Mouse (Mus musculus): ENCODE data around the gene Klhl26. TPM values are rescaled to one million over a fixed set of nuclear protein-coding genes. Genes with fewer than 3 reads are reported as not detected.

Klhl26 gene
- polyA plus RNA-seq, 1 experiment, result 46.7 TPM

- DNase-seq (ENCODE audit: low read depth), result no peak
- no peak for TF ChIP-seq POLR2A (IDR thresholded peaks at IDR 0.05; ENCODE audit: borderline replicate concordance, extremely low read depth, insufficient read depth, insufficient read length, poor library complexity, severe bottlenecking)
- TF ChIP-seq CTCF (IDR thresholded peaks at IDR 0.05; ENCODE audit: borderline replicate concordance, extremely low read depth, insufficient read depth, insufficient read length), result no peak
Measured at GRCm38 (mm10) chr8:70467229-70467725, 9.5 kb downstream of the Klhl26 start.

DNA sequence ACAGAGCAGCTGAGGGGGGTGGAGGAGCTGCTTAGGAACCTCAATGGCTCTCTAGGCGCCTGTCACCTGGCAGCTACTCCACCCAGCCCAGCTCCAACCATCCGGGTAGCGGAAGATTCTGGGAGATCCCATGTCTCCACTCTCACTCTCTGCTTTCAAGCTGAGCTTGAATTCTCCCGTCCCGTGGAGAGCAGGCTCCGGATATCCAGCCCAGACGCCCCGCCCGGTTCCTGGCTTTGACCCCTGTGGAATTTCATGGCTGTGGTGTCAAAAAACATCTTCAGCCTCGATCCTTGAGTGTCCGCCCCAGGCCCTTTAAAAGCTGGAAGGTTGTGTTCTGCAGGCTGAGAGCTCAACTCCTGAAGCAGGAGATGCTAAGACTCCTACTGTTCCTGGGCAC is 10.0 kb downstream of the Klhl26 start:
- DNase-seq (ENCODE audit: low read depth), result no peak
- no peak for TF ChIP-seq POLR2A (IDR thresholded peaks at IDR 0.05; ENCODE audit: borderline replicate concordance, extremely low read depth, insufficient read depth, insufficient read length, poor library complexity, severe bottlenecking)
- no peak for TF ChIP-seq CTCF (IDR thresholded peaks at IDR 0.05; ENCODE audit: borderline replicate concordance, extremely low read depth, insufficient read depth, insufficient read length)

GRCm38 (mm10) chr8:70466305-70466704 is 10.5 kb downstream of the Klhl26 start:
- no peak for DNase-seq (ENCODE audit: low read depth)
- TF ChIP-seq POLR2A (IDR thresholded peaks at IDR 0.05; ENCODE audit: borderline replicate concordance, extremely low read depth, insufficient read depth, insufficient read length, poor library complexity, severe bottlenecking) (no peak), CTCF (IDR thresholded peaks at IDR 0.05; ENCODE audit: borderline replicate concordance, extremely low read depth, insufficient read depth, insufficient read length) (no peak)

DNA sequence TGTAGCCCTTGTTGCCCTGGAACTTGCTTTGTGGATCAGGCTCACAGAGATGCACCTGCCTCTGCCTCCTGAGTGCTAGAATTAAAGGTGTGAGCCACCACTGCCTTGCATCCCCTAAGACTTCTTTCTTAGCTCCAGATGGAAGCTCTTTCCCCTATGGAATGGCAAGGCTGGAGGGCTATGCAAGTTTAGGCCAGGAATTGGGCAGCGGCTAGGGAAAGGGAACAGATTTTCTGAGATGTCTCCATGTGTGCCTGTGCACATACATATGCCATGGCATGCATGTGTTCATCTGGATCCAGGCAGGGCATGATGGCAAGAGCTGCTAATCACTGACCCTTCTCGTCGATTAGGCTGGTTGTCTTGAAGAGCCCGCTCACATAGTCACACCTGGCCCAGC is 11.1 kb downstream of the Klhl26 start:
- no peak for DNase-seq (ENCODE audit: low read depth)
- TF ChIP-seq POLR2A (IDR thresholded peaks at IDR 0.05; ENCODE audit: borderline replicate concordance, extremely low read depth, insufficient read depth, insufficient read length, poor library complexity, severe bottlenecking) (no peak), CTCF (IDR thresholded peaks at IDR 0.05; ENCODE audit: borderline replicate concordance, extremely low read depth, insufficient read depth, insufficient read length) (no peak)

DNA sequence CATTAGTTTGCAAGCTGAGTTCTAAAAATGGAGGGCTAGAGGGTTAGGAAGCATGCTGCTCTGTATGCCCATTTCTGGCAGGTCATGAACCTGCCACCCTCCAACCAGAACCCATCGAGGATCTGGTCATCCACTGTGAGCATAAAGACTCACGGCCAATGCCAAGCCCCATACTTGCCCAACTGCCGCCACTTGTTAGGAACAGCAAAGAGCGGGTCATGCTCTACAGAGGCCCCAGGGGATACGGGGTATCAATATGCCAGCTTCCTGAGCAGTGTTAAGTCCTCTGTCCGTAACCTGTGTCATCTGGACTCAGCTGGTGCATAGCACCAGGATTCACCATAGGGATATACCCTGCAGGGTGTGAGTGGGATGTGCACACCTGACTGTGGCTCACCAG is 12.6 kb downstream of the Klhl26 start:
- no peak for DNase-seq (ENCODE audit: low read depth)
- TF ChIP-seq POLR2A (IDR thresholded peaks at IDR 0.05; ENCODE audit: borderline replicate concordance, extremely low read depth, insufficient read depth, insufficient read length, poor library complexity, severe bottlenecking), result no peak
- TF ChIP-seq CTCF (IDR thresholded peaks at IDR 0.05; ENCODE audit: borderline replicate concordance, extremely low read depth, insufficient read depth, insufficient read length), result no peak

- DNase-seq (ENCODE audit: low read depth), result no peak
- no peak for TF ChIP-seq CTCF (IDR thresholded peaks at IDR 0.05; ENCODE audit: borderline replicate concordance, extremely low read depth, insufficient read depth, insufficient read length)
- TF ChIP-seq POLR2A (IDR thresholded peaks at IDR 0.05; ENCODE audit: borderline replicate concordance, extremely low read depth, insufficient read depth, insufficient read length, poor library complexity, severe bottlenecking), result no peak
Measured at GRCm38 (mm10) chr8:70463306-70463705, 13.5 kb downstream of the Klhl26 start.

DNA sequence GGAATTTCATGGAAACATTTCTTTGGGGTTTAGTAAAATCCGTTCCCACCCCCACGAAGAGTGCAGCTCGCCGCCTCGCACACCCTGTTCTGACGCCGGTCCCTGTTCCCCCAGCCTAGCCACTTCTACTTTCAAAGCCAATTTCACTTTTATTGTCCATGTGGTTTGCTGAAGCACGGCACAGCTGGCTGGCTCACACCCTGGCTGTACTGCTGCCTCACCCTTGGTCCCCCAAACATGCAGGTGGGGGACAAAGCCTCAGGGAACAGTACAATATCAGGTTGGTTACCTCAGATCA is 14.3 kb downstream of the Klhl26 start:
- DNase-seq (ENCODE audit: low read depth), result no peak
- TF ChIP-seq POLR2A (IDR thresholded peaks at IDR 0.05; ENCODE audit: borderline replicate concordance, extremely low read depth, insufficient read depth, insufficient read length, poor library complexity, severe bottlenecking) (no peak), CTCF (IDR thresholded peaks at IDR 0.05; ENCODE audit: borderline replicate concordance, extremely low read depth, insufficient read depth, insufficient read length) (no peak)

- TF ChIP-seq CTCF (IDR thresholded peaks at IDR 0.05; ENCODE audit: borderline replicate concordance, extremely low read depth, insufficient read depth, insufficient read length), result no peak
- no peak for TF ChIP-seq POLR2A (IDR thresholded peaks at IDR 0.05; ENCODE audit: borderline replicate concordance, extremely low read depth, insufficient read depth, insufficient read length, poor library complexity, severe bottlenecking)
- no peak for DNase-seq (ENCODE audit: low read depth)
Measured at GRCm38 (mm10) chr8:70461765-70462515, 14.8 kb downstream of the Klhl26 start.

GRCm38 (mm10) chr8:70460606-70461005 is 16.2 kb downstream of the Klhl26 start:
- no peak for DNase-seq (ENCODE audit: low read depth)

DNA sequence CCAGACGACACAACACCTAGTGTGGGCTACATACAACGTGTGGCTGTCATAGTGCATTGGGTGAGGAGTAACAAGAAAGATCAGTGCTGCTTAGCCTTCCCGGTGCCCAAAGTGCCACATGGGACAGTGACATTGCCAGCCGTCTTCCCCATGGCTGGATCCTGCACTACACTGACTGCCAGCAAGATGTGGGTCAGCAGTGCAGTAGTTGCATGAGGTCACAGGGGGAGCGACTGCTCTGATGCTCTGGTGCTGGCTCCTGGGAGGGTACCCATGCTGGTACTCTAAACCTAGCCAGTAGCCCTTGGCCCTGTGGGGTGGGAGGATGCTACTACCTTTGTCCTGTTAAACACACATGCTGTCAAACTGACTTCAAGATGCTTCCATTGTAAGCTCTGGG is 16.6 kb downstream of the Klhl26 start:
- DNase-seq (ENCODE audit: low read depth), result no peak
- no peak for TF ChIP-seq POLR2A (IDR thresholded peaks at IDR 0.05; ENCODE audit: borderline replicate concordance, extremely low read depth, insufficient read depth, insufficient read length, poor library complexity, severe bottlenecking)
- TF ChIP-seq CTCF (IDR thresholded peaks at IDR 0.05; ENCODE audit: borderline replicate concordance, extremely low read depth, insufficient read depth, insufficient read length), result no peak

More at GRCm38 (mm10) chr8:70460606-70461005, 16.2 kb downstream of the Klhl26 start:
- TF ChIP-seq POLR2A (IDR thresholded peaks at IDR 0.05; ENCODE audit: borderline replicate concordance, extremely low read depth, insufficient read depth, insufficient read length, poor library complexity, severe bottlenecking) (no peak), CTCF (IDR thresholded peaks at IDR 0.05; ENCODE audit: borderline replicate concordance, extremely low read depth, insufficient read depth, insufficient read length) (no peak)

- no peak for DNase-seq (ENCODE audit: low read depth)
- TF ChIP-seq POLR2A (IDR thresholded peaks at IDR 0.05; ENCODE audit: borderline replicate concordance, extremely low read depth, insufficient read depth, insufficient read length, poor library complexity, severe bottlenecking), result no peak
- no peak for TF ChIP-seq CTCF (IDR thresholded peaks at IDR 0.05; ENCODE audit: borderline replicate concordance, extremely low read depth, insufficient read depth, insufficient read length)
Measured at GRCm38 (mm10) chr8:70459636-70460035, 17.1 kb downstream of the Klhl26 start.

DNA sequence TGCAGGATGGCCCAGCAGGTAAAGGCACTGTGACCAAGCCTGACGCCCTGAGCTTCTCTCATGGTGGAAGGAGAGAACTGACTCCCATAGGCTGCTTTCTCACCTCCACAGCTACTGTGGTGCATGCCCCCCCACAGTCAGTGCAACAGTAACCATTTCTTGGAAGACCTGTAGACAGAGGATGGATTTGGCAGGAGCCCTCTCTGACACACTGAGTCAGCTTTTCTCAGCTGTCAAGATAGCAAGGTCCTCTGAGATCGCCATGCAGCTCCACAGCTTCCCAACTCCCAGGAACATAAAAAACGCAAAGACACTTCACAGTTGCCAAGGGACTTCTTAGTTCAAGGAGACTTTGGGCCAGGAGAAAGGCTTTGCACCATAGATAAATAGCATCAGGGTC is 18.3 kb downstream of the Klhl26 start:
- DNase-seq (ENCODE audit: low read depth), result no peak
- no peak for TF ChIP-seq POLR2A (IDR thresholded peaks at IDR 0.05; ENCODE audit: borderline replicate concordance, extremely low read depth, insufficient read depth, insufficient read length, poor library complexity, severe bottlenecking)
- no peak for TF ChIP-seq CTCF (IDR thresholded peaks at IDR 0.05; ENCODE audit: borderline replicate concordance, extremely low read depth, insufficient read depth, insufficient read length)

Measured in brain, embryonic 14.5 days (tissue).